Mouse (Mus musculus): ENCODE data around the gene Map10.

Gene Map10

GRCm38 (mm10) chr8:125716613-125717012 lies 47.0 kb downstream of the Map10 start:
- no peak for DNase-seq (ENCODE audit: low spot score)

GRCm38 (mm10) chr8:125718914-125719313 lies 49.3 kb downstream of the Map10 start:
- no peak for DNase-seq (ENCODE audit: low spot score)

- DNase-seq (ENCODE audit: low spot score): no peak
Measured at GRCm38 (mm10) chr8:125722675-125723074, 53.1 kb downstream of the Map10 start.

Measured in ovary, adult 18-20 months (tissue).